Mouse (Mus musculus): ENCODE data around the gene Ier2. TPM values are rescaled to one million over a fixed set of nuclear protein-coding genes. Genes with fewer than 3 reads are reported as not detected.

The Ier2 gene
- 78.5 TPM for polyA plus RNA-seq (2014; fragmentation: Illumina TruSeq; extraction: RNeasy Lipid Tissue Mini Kit (QIAGEN cat#74804); ENCODE audit: insufficient read depth, low read depth, low replicate concordance)

GRCm38 (mm10) chr8:84662581-84663065 lies at the start of gene Ier2:
Gene Ier2 (minus strand): TSS chr8:84662852.

GRCm38 (mm10) chr8:84700941-84701911 lies 38.6 kb upstream of the Ier2 start, which contains the start of gene Lyl1:
Gene Lyl1 (plus strand): TSS chr8:84701457.

GRCm38 (mm10) chr8:84687705-84688100 lies 25.1 kb upstream of the Ier2 start, which contains the start of gene Nacc1:
Gene Nacc1 (minus strand): TSS chr8:84687862.

GRCm38 (mm10) chr8:84686191-84687002 lies 23.7 kb upstream of the Ier2 start, which contains the start of gene Trmt1:
Gene Trmt1 (plus strand): TSS chr8:84686307.

Other genes with a start within 250 kb of the Ier2 start
- 35.5 TPM for gene Trmt1, start 23.5 kb upstream of the Ier2 start, polyA plus RNA-seq (2014; fragmentation: Illumina TruSeq; extraction: RNeasy Lipid Tissue Mini Kit (QIAGEN cat#74804); ENCODE audit: insufficient read depth, low read depth, low replicate concordance)
- gene Nacc1, start 25.0 kb upstream of the Ier2 start, polyA plus RNA-seq (2014; fragmentation: Illumina TruSeq; extraction: RNeasy Lipid Tissue Mini Kit (QIAGEN cat#74804); ENCODE audit: insufficient read depth, low read depth, low replicate concordance) = 19.5 TPM
- gene Lyl1, start 38.6 kb upstream of the Ier2 start, polyA plus RNA-seq (2014; fragmentation: Illumina TruSeq; extraction: RNeasy Lipid Tissue Mini Kit (QIAGEN cat#74804); ENCODE audit: insufficient read depth, low read depth, low replicate concordance) = 11.6 TPM
- gene G430095P16Rik, start 60.2 kb upstream of the Ier2 start, polyA plus RNA-seq (2014; fragmentation: Illumina TruSeq; extraction: RNeasy Lipid Tissue Mini Kit (QIAGEN cat#74804); ENCODE audit: insufficient read depth, low read depth, low replicate concordance) = 2.9 TPM
- gene Nfix, start 137.5 kb upstream of the Ier2 start, polyA plus RNA-seq (2014; fragmentation: Illumina TruSeq; extraction: RNeasy Lipid Tissue Mini Kit (QIAGEN cat#74804); ENCODE audit: insufficient read depth, low read depth, low replicate concordance) = 17.5 TPM
- gene Dand5, start 160.0 kb upstream of the Ier2 start, polyA plus RNA-seq (2014; fragmentation: Illumina TruSeq; extraction: RNeasy Lipid Tissue Mini Kit (QIAGEN cat#74804); ENCODE audit: insufficient read depth, low read depth, low replicate concordance) = 6.1 TPM
- 12.6 TPM for gene Gadd45gip1, start 168.7 kb upstream of the Ier2 start, polyA plus RNA-seq (2014; fragmentation: Illumina TruSeq; extraction: RNeasy Lipid Tissue Mini Kit (QIAGEN cat#74804); ENCODE audit: insufficient read depth, low read depth, low replicate concordance)
- 43.6 TPM for gene Rad23a, start 177.8 kb upstream of the Ier2 start, polyA plus RNA-seq (2014; fragmentation: Illumina TruSeq; extraction: RNeasy Lipid Tissue Mini Kit (QIAGEN cat#74804); ENCODE audit: insufficient read depth, low read depth, low replicate concordance)
- 348 TPM for gene Calr, start 184.1 kb upstream of the Ier2 start, polyA plus RNA-seq (2014; fragmentation: Illumina TruSeq; extraction: RNeasy Lipid Tissue Mini Kit (QIAGEN cat#74804); ENCODE audit: insufficient read depth, low read depth, low replicate concordance)
- gene Farsa, start 194.1 kb upstream of the Ier2 start, polyA plus RNA-seq (2014; fragmentation: Illumina TruSeq; extraction: RNeasy Lipid Tissue Mini Kit (QIAGEN cat#74804); ENCODE audit: insufficient read depth, low read depth, low replicate concordance) = 20.7 TPM
- 6.5 TPM for gene Syce2, start 209.3 kb upstream of the Ier2 start, polyA plus RNA-seq (2014; fragmentation: Illumina TruSeq; extraction: RNeasy Lipid Tissue Mini Kit (QIAGEN cat#74804); ENCODE audit: insufficient read depth, low read depth, low replicate concordance)
- 19.6 TPM for gene Gcdh, start 231.1 kb upstream of the Ier2 start, polyA plus RNA-seq (2014; fragmentation: Illumina TruSeq; extraction: RNeasy Lipid Tissue Mini Kit (QIAGEN cat#74804); ENCODE audit: insufficient read depth, low read depth, low replicate concordance)
- 0.20 TPM for gene Klf1, start 239.1 kb upstream of the Ier2 start, polyA plus RNA-seq (2014; fragmentation: Illumina TruSeq; extraction: RNeasy Lipid Tissue Mini Kit (QIAGEN cat#74804); ENCODE audit: insufficient read depth, low read depth, low replicate concordance)
- 28.2 TPM for gene Dnase2a, start 245.7 kb upstream of the Ier2 start, polyA plus RNA-seq (2014; fragmentation: Illumina TruSeq; extraction: RNeasy Lipid Tissue Mini Kit (QIAGEN cat#74804); ENCODE audit: insufficient read depth, low read depth, low replicate concordance)

Data from lung, adult 10 weeks (tissue).